Mouse (Mus musculus) limb, embryonic 14.5 days (tissue): ENCODE data around the gene Card19. TPM values are rescaled to one million over a fixed set of nuclear protein-coding genes. Genes with fewer than 3 reads are reported as not detected.
A peak's percentile ranks its signal among the peaks of the same experiment; 100 is the strongest.

Experiments
- ATAC-seq: fragments of 200-750 bp; cut with Nextera tagmentation; 2 replicates; pipeline ENCODE4 v1.8.0; 2017; ENCODE audit warnings: low read depth, moderate number of reproducible peaks, moderate TSS enrichment; ENCODE audit not compliant: low FRiP score
- DNase-seq: peaks from one replicate; pipeline ENCODE4 v3.0.0-alpha.2; 2015; ENCODE audit warnings: low spot score
- H3K27ac ChIP-seq: fragments of 300-500 bp; sonication (generic); replicated peaks from 2 replicates; pipeline ENCODE4 v1.5.1; 2014; ENCODE audit warnings: low read depth, mild to moderate bottlenecking, low read length, moderate library complexity, mixed read lengths
- H3K27me3 ChIP-seq: fragments of 300-500 bp; sonication (generic); 2 replicates; pipeline ENCODE4 v1.6.1; 2014; ENCODE audit warnings: low read length, mixed read lengths; ENCODE audit not compliant: control insufficient read depth, insufficient read depth
- H3K36me3 ChIP-seq: fragments of 300-500 bp; sonication (generic); 2 replicates; pipeline ENCODE4 v1.6.1; 2014; ENCODE audit warnings: mild to moderate bottlenecking, low read length, moderate library complexity, mixed read lengths; ENCODE audit not compliant: control insufficient read depth, insufficient read depth
- H3K4me1 ChIP-seq: fragments of 300-500 bp; sonication (generic); 2 replicates; pipeline ENCODE4 v1.6.1; 2014; ENCODE audit warnings: antibody characterized with exemption, low read length, mixed read lengths; ENCODE audit not compliant: control insufficient read depth, insufficient read depth
- H3K4me2 ChIP-seq: fragments of 300-500 bp; sonication (generic); replicated peaks from 2 replicates; pipeline ENCODE4 v1.6.1; 2014; ENCODE audit warnings: low read depth, mild to moderate bottlenecking, low read length, moderate library complexity; ENCODE audit not compliant: severe bottlenecking
- H3K4me3 ChIP-seq: fragments of 300-500 bp; sonication (generic); replicated peaks from 2 replicates; pipeline ENCODE4 v1.5.1; 2014; ENCODE audit warnings: low read length
- H3K9ac ChIP-seq: fragments of 300-500 bp; sonication (generic); 2 replicates; pipeline ENCODE4 v1.6.1; 2014; ENCODE audit warnings: mild to moderate bottlenecking, low read depth, low read length, moderate library complexity; ENCODE audit not compliant: severe bottlenecking
- H3K9me3 ChIP-seq: fragments of 300-500 bp; sonication (generic); 2 replicates; pipeline ENCODE4 v1.6.1; 2016; ENCODE audit warnings: low read length; ENCODE audit not compliant: control insufficient read depth
- POLR2A ChIP-seq: fragments of 200-500 bp; IDR thresholded peaks from 2 replicates; pipeline ENCODE4 v1.8.0; 2012; ENCODE audit warnings: inconsistent platforms, mild to moderate bottlenecking, moderate library complexity, borderline replicate concordance; ENCODE audit not compliant: insufficient read depth, insufficient read length; ENCODE audit errors: extremely low read depth
- WGBS: fragments of 180-500 bp; shearing (Covaris S2); extraction: QIAGEN DNeasy Blood & Tissue Kit; methylation state at CpG from one replicate; pipeline ENCODE4 v1.1.7; 2014; 5-methylcytosine and 5-hydroxymethylcytosine counted together
- polyA plus RNA-seq, 2 experiments: library from polyadenylated mRNA; depleted of rRNA in 1 of 2; stranded (reverse) in 1 of 2; unstranded in 1 of 2; fragments of >200 nt; fragmentation: Nextera tagmentation in 1 of 2; extraction: Ambion mirVana in 1 of 2; gene quantifications; 2 replicates each; pipeline versions ENCODE4 v1.2.1 to v1.2.3; 2012 to 2014

The Card19 gene
- polyA plus RNA-seq, 2 experiments: 67.1 to 71.3 TPM

GRCm38 (mm10) chr13:49247232-49247739, 31.4 kb upstream of the Card19 start:
- Histone ChIP-seq H3K27ac (no peak overlapping the region), H3K27me3 (peaks cover 30% of the 10 kb centered on the region), H3K4me2 (peak overlapping the region; percentile 81), H3K4me3 (peak overlapping the region; percentile 44), H3K4me1 (no peaks in the 10 kb centered on the region), H3K9me3 (no peaks in the 10 kb centered on the region), H3K9ac (peak overlapping the region; percentile 43), H3K36me3 (no peaks in the 10 kb centered on the region)
- DNase-seq (no peak), ATAC-seq (no peak)
- no peak for TF ChIP-seq POLR2A
- WGBS: 35% methylated on average over 12 of the region's 12 CpGs

- H3K4me2 ChIP-seq: no peak overlapping the region
- DNase-seq (no peak), ATAC-seq (no peak)
- H3K27ac ChIP-seq: no peak overlapping the region
- H3K9me3 ChIP-seq: no peaks in the 10 kb centered on the region
- no peak overlapping the region for H3K4me3 ChIP-seq
- H3K4me1 ChIP-seq: no peaks in the 10 kb centered on the region
- H3K9ac ChIP-seq: no peak overlapping the region
- H3K27me3 ChIP-seq: peaks cover 30% of the 10 kb centered on the region
- 65% methylated on average over 2 of the region's 2 CpGs for WGBS
- no peaks in the 10 kb centered on the region for H3K36me3 ChIP-seq
- TF ChIP-seq POLR2A: no peak
These were observed 30.8 kb upstream of the Card19 start for GRCm38 (mm10) chr13:49246626-49247025.

DNA sequence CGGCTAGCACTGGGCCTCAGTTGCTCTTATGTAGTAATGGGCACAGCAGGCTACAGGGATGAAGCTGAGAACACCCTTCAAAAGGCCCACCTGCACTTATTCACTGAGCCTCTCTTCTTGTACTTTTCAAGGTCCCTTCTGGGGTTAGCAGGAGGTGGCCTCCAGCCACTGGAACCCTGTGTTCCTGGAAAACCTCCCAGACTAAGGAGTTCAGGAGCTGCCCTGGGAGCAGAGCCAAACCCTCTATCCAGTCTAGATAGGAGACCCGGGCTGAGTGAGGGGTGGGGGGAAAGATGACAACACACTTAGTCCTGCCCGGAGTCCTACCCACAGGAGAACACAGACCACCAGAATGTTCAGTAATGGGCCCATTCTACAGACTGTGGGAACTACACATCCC, 30.2 kb upstream of the Card19 start:
- no peak overlapping the region for H3K4me3 ChIP-seq
- WGBS: 85% methylated on average over 3 of the region's 3 CpGs
- no peaks in the 10 kb centered on the region for H3K36me3 ChIP-seq
- DNase-seq (no peak), ATAC-seq (no peak)
- no peak overlapping the region for H3K4me2 ChIP-seq
- TF ChIP-seq POLR2A: no peak
- H3K27me3 ChIP-seq: peaks cover 30% of the 10 kb centered on the region
- no peaks in the 10 kb centered on the region for H3K9me3 ChIP-seq
- H3K4me1 ChIP-seq: no peaks in the 10 kb centered on the region
- no peak overlapping the region for H3K27ac ChIP-seq
- no peak overlapping the region for H3K9ac ChIP-seq

DNA sequence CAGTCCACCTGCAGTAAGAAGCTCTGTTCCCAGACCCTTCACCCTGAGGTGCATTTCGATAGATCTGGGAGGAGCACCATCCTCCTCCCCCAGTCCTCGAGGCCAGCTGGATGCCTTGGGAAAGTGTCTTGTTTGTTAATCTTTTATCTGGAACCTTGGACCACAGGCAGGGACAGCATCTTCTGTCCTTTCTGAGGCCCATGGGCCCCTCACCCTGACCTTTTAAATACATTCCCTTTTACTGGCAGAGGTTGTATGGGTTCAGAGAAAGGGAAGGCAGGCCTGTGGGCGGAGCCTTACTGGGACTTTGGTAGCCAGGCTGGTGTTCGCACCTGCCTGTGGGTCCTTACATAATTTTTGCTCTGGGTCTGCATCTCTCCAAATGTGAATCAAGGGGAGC, 29.4 kb upstream of the Card19 start:
- 64% methylated on average over 4 of the region's 4 CpGs for WGBS
- Histone ChIP-seq H3K4me3 (no peak overlapping the region), H3K27me3 (peaks cover 30% of the 10 kb centered on the region), H3K27ac (no peak overlapping the region), H3K4me2 (no peak overlapping the region), H3K9ac (no peak overlapping the region), H3K4me1 (no peaks in the 10 kb centered on the region), H3K9me3 (no peaks in the 10 kb centered on the region), H3K36me3 (no peaks in the 10 kb centered on the region)
- DNase-seq (no peak), ATAC-seq (no peak)
- no peak for TF ChIP-seq POLR2A

GRCm38 (mm10) chr13:49243492-49243891, 27.7 kb upstream of the Card19 start:
- Histone ChIP-seq H3K4me3 (no peak overlapping the region), H3K27ac (no peak overlapping the region), H3K4me2 (no peak overlapping the region), H3K9ac (no peak overlapping the region), H3K9me3 (no peaks in the 10 kb centered on the region), H3K27me3 (peaks cover 25% of the 10 kb centered on the region), H3K4me1 (no peaks in the 10 kb centered on the region), H3K36me3 (no peaks in the 10 kb centered on the region)
- DNase-seq (no peak), ATAC-seq (no peak)
- WGBS: 100% methylated on average over 2 of the region's 2 CpGs
- no peak for TF ChIP-seq POLR2A
